Comparison of ENCODE assay signal across 27 mouse cellular contexts in genomic region chr16:59449092-59449491, GRCm38 (mm10). TPM values are rescaled to one million over a fixed set of nuclear protein-coding genes. Genes with fewer than 3 reads are reported as not detected.
DNase-seq lines count a peak whose midpoint lies in the region; ATAC-seq and TF ChIP-seq lines count a peak whose summit lies in the region.
"Had no signal": no experiment of that assay in that cellular context is flagged by ENCODE, and none has a peak within 500 bp of the region (broad histone marks: within the 10 kb centered on the region; RNA-seq: fewer than 3 reads in every experiment).

No protein-coding gene starts in this region.

- no peaks in the 10 kb centered on the region for H3K4me1 ChIP-seq in kidney, postnatal 0 days (replicated peaks; ENCODE audit: insufficient read depth, low read length)
- no peaks in the 10 kb centered on the region for H3K4me1 ChIP-seq in MEL (ENCODE audit: control insufficient read depth in 1 of 2, insufficient read depth in 2 of 2, low read length in 2 of 2)
- H3K4me1 ChIP-seq in midbrain, embryonic 16.5 days (ENCODE audit: control insufficient read depth, insufficient read depth, low read length): no peaks in the 10 kb centered on the region
- H3K4me1 ChIP-seq: embryonic facial prominence, embryonic 15.5 days; forebrain, embryonic 10.5 days; heart, embryonic 13.5 days; hindbrain, embryonic 15.5 days; liver, embryonic 15.5 days; midbrain, embryonic 15.5 days had no signal

- no peaks in the 10 kb centered on the region for H3K79me2 ChIP-seq in MEL (ENCODE audit: control insufficient read depth, insufficient read depth, low read length, poor library complexity)

- H3K36me3 ChIP-seq in kidney, postnatal 0 days (ENCODE audit: insufficient read depth, low read length): no peaks in the 10 kb centered on the region
- H3K36me3 ChIP-seq in MEL (ENCODE audit: control insufficient read depth in 1 of 2, insufficient read depth in 2 of 2, low read length in 2 of 2): no peaks in the 10 kb centered on the region
- no peaks in the 10 kb centered on the region for H3K36me3 ChIP-seq in midbrain, embryonic 16.5 days (ENCODE audit: control insufficient read depth, insufficient read depth, low read length)
- H3K36me3 ChIP-seq: embryonic facial prominence, embryonic 15.5 days; forebrain, embryonic 10.5 days; heart, embryonic 13.5 days; hindbrain, embryonic 15.5 days; kidney, embryonic 15.5 days; liver, embryonic 15.5 days; midbrain, embryonic 15.5 days had no signal

- H3K9ac ChIP-seq in kidney, postnatal 0 days (ENCODE audit: low read depth, low read length): no peak overlapping the region
- H3K9ac ChIP-seq in MEL (ENCODE audit: control insufficient read depth, low read depth, low read length, poor library complexity, severe bottlenecking): no peak overlapping the region
- no peak overlapping the region for H3K9ac ChIP-seq in midbrain, embryonic 16.5 days (ENCODE audit: low read depth, low read length)
- H3K9ac ChIP-seq: embryonic facial prominence, embryonic 15.5 days; forebrain, postnatal 0 days; heart, embryonic 13.5 days; hindbrain, embryonic 15.5 days; kidney, embryonic 15.5 days; liver, embryonic 15.5 days; midbrain, embryonic 15.5 days had no signal

- H3K27ac ChIP-seq in kidney, postnatal 0 days: no peak overlapping the region
- no peak overlapping the region for H3K27ac ChIP-seq in MEL (ENCODE audit: control insufficient read depth, low read depth, low read length)
- H3K27ac ChIP-seq in midbrain, embryonic 16.5 days (ENCODE audit: low read length): no peak overlapping the region
- H3K27ac ChIP-seq: embryonic facial prominence, embryonic 15.5 days; forebrain, embryonic 10.5 days; heart, embryonic 13.5 days; hindbrain, embryonic 15.5 days; kidney, embryonic 15.5 days; liver, embryonic 15.5 days; midbrain, embryonic 15.5 days had no signal

- no peak for ATAC-seq in kidney, postnatal 0 days (replicated peaks; ENCODE audit: low FRiP score, low read depth)
- no peak for ATAC-seq in midbrain, embryonic 16.5 days
- ATAC-seq: forebrain, postnatal 0 days; intestine, embryonic 16.5 days; midbrain, embryonic 15.5 days had no signal

- no peaks in the 10 kb centered on the region for H3K27me3 ChIP-seq in kidney, postnatal 0 days (ENCODE audit: insufficient read depth, low read length)
- H3K27me3 ChIP-seq in MEL (ENCODE audit: control insufficient read depth in 1 of 2, insufficient read depth in 2 of 2, low read length in 2 of 2): no peaks in the 10 kb centered on the region
- no peaks in the 10 kb centered on the region for H3K27me3 ChIP-seq in midbrain, embryonic 16.5 days (ENCODE audit: control insufficient read depth, insufficient read depth, low read depth, low read length)
- H3K27me3 ChIP-seq: embryonic facial prominence, embryonic 15.5 days; heart, embryonic 13.5 days; hindbrain, embryonic 15.5 days; kidney, embryonic 15.5 days; liver, embryonic 15.5 days; midbrain, embryonic 15.5 days had no signal

- DNase-seq in kidney, postnatal 0 days (ENCODE audit: low spot score): no peak
- no peak for DNase-seq in kidney, adult 8-10 months
- peak; percentile 17 for DNase-seq in MEL (ENCODE audit: low read depth, low spot score)
- peak; percentile 42 for DNase-seq in induced T-regulatory cell, adult 2 months (ENCODE audit: low read depth)
- no peak for DNase-seq in left cerebral cortex, postnatal 25 days (ENCODE audit: low spot score in 2 of 2)
- DNase-seq in testis, postnatal 10 days (ENCODE audit: low spot score): no peak
- DNase-seq: cerebellum, adult 9-10 months; forebrain, postnatal 0 days; heart, adult 18-20 months; heart, postnatal 36 days; lung, postnatal 14 days; right cerebral cortex, postnatal 25 days; thymus, postnatal 14 days had no signal

- 0 out of 2 replicates have a peak, but pooled peaks have one; percentile 14 for TF ChIP-seq CTCF in kidney, postnatal 0 days (IDR thresholded peaks at IDR 0.05; ENCODE audit: low read depth)
- TF ChIP-seq CTCF in MEL (IDR thresholded peaks at IDR 0.05 in 2 of 3, conservative IDR thresholded peaks at IDR 0.05 in 1 of 3; ENCODE audit: control insufficient read depth in 1 of 3, insufficient read depth in 1 of 3, low read depth in 2 of 3, low read length in 3 of 3, poor library complexity in 1 of 3, severe bottlenecking in 1 of 3): no peak; a peak in 1 of 6 replicates

- no peak for TF ChIP-seq POLR2A in MEL (IDR thresholded peaks at IDR 0.05; ENCODE audit: control insufficient read depth in 1 of 2, insufficient read depth in 1 of 2, low read depth in 1 of 2, low read length in 2 of 2, poor library complexity in 1 of 2)

- TF ChIP-seq EP300 in MEL (IDR thresholded peaks at IDR 0.05; ENCODE audit: low read depth in 1 of 2, low read length in 2 of 2): no peak

- peak; percentile 16 for TF ChIP-seq RAD21 in MEL (IDR thresholded peaks at IDR 0.05; ENCODE audit: low read depth, low read length)

- H3K4me2 ChIP-seq in kidney, postnatal 0 days (ENCODE audit: low read length): no peak overlapping the region
- no peak overlapping the region for H3K4me2 ChIP-seq in midbrain, embryonic 16.5 days (ENCODE audit: low read length)
- H3K4me2 ChIP-seq: embryonic facial prominence, embryonic 15.5 days; heart, embryonic 13.5 days; hindbrain, embryonic 15.5 days; kidney, embryonic 15.5 days; liver, embryonic 15.5 days; midbrain, embryonic 15.5 days had no signal

- no peaks in the 10 kb centered on the region for H3K9me3 ChIP-seq in kidney, postnatal 0 days (replicated peaks; ENCODE audit: low read length)
- H3K9me3 ChIP-seq in MEL (replicated peaks; ENCODE audit: insufficient read depth, low read length): no peaks in the 10 kb centered on the region
- H3K9me3 ChIP-seq in midbrain, embryonic 16.5 days (replicated peaks; ENCODE audit: control insufficient read depth, low read length, poor library complexity, severe bottlenecking): no peaks in the 10 kb centered on the region
- H3K9me3 ChIP-seq: embryonic facial prominence, embryonic 15.5 days; forebrain, embryonic 10.5 days; heart, embryonic 13.5 days; hindbrain, embryonic 15.5 days; kidney, embryonic 15.5 days; liver, embryonic 15.5 days; midbrain, embryonic 15.5 days had no signal

- no peak overlapping the region for H3K4me3 ChIP-seq in kidney, postnatal 0 days (replicated peaks; ENCODE audit: low read depth, low read length)
- no peak overlapping the region for H3K4me3 ChIP-seq in MEL (ENCODE audit: control insufficient read depth in 1 of 2, insufficient read depth in 1 of 2, low read depth in 2 of 2, low read length in 2 of 2)
- no peak overlapping the region for H3K4me3 ChIP-seq in midbrain, embryonic 16.5 days (ENCODE audit: low read depth, low read length)
- H3K4me3 ChIP-seq: embryonic facial prominence, embryonic 15.5 days; forebrain, embryonic 10.5 days; heart, embryonic 13.5 days; hindbrain, embryonic 15.5 days; kidney, embryonic 15.5 days; liver, embryonic 15.5 days; midbrain, embryonic 15.5 days had no signal

- intact Hi-C loops in left cerebral cortex, postnatal 25 days (cut with DNase I): no loop called here

TF ChIP-seq in MEL, 35 proteins besides CTCF, POLR2A, EP300 and RAD21:
- TF ChIP-seq KAT2A (conservative IDR thresholded peaks at IDR 0.05; ENCODE audit: low read depth, low read length): no peak
- TF ChIP-seq SMC3 (IDR thresholded peaks at IDR 0.05; ENCODE audit: low read depth, low read length): peak; percentile 31; the same call in 1 of the 2 replicates

RNA-seq across cellular contexts. Expression of gene Riox2, which starts 22.5 kb away (rescaled TPM):
- polyA plus RNA-seq in kidney, postnatal 0 days (2015; fragmentation: Nextera tagmentation; extraction: Ambion mirVana): 26.6 TPM in 2 replicates
- 24.1 and 25.8 TPM in 2 replicates for total RNA-seq in MEL (2012; rRNA removed)
- polyA plus RNA-seq in MEL (2012; ENCODE audit: insufficient read depth in 1 of 2, insufficient read length in 2 of 2, low read depth in 1 of 2, low replicate concordance in 2 of 2, missing spikeins in 1 of 2): 10 to 100 TPM in 1 of 2 experiments, not detected in 1; 23.4 TPM
- total RNA-seq in left cerebral cortex, postnatal 25 days (2021): 10 to 100 TPM; 12.7 to 13.2 TPM
- polyA plus RNA-seq in midbrain, embryonic 16.5 days (2015; fragmentation: Nextera tagmentation; extraction: Ambion mirVana): 15.7 and 16.0 TPM in 2 replicates

RNA-seq across cellular contexts. Expression of gene Gabrr3, which starts 42.0 kb away (rescaled TPM):
- not detected in 2 replicates for polyA plus RNA-seq in kidney, postnatal 0 days (2015; fragmentation: Nextera tagmentation; extraction: Ambion mirVana)
- total RNA-seq in MEL (2012; rRNA removed): not detected in 2 replicates
- polyA plus RNA-seq in MEL (2012; ENCODE audit: insufficient read depth in 1 of 2, insufficient read length in 2 of 2, low read depth in 1 of 2, low replicate concordance in 2 of 2, missing spikeins in 1 of 2): not detected
- total RNA-seq in left cerebral cortex, postnatal 25 days (2021): under 1 TPM; 0.07 to 0.09 TPM
- not detected in 2 replicates for polyA plus RNA-seq in midbrain, embryonic 16.5 days (2015; fragmentation: Nextera tagmentation; extraction: Ambion mirVana)
- total RNA-seq: adrenal gland, adult 18-20 months; forebrain, postnatal 0 days; gastrocnemius, adult 18-20 months; heart, postnatal 36 days; layer of hippocampus, postnatal 14 days; megakaryocyte-erythroid progenitor cell, adult 5-6 weeks had no signal
- polyA plus RNA-seq: forebrain, postnatal 0 days; heart, embryonic 13.5 days; hindbrain, embryonic 15.5 days; intestine, embryonic 16.5 days; kidney, embryonic 15.5 days; large intestine, adult 2 months; liver, embryonic 15.5 days had no signal

Comparison
In these comparisons a context has a peak if more than half of its experiments do, and no peak if none do; other contexts are left out.
1. DNase-seq: peak in MEL (single experiment) and induced T-regulatory cell, adult 2 months (single experiment); none in kidney, postnatal 0 days (single experiment), kidney, adult 8-10 months (0 of 2), left cerebral cortex, postnatal 25 days (0 of 2) and testis, postnatal 10 days (single experiment).